Mouse (Mus musculus) C2C12 (cell line): Measurements from ENCODE around the gene Bzw1. TPM values are rescaled to one million over a fixed set of nuclear protein-coding genes. Genes with fewer than 3 reads are reported as not detected.

ENCODE experiments used
- H3K27me3 ChIP-seq: one replicate; pipeline ENCODE4 v1.6.1; 2011; ENCODE audit not compliant: control insufficient read depth, insufficient read depth, insufficient read length
- H3K36me3 ChIP-seq: one replicate; pipeline ENCODE4 v1.6.1; 2011; ENCODE audit not compliant: control insufficient read depth, insufficient read depth
- H3K4me3 ChIP-seq: one replicate; pipeline ENCODE4 v1.5.1; 2011; ENCODE audit warnings: mild to moderate bottlenecking, control low read depth; ENCODE audit not compliant: poor library complexity, insufficient read depth, severe bottlenecking
- H3K79me2 ChIP-seq: one replicate; pipeline ENCODE4 v1.6.1; 2011; ENCODE audit not compliant: control insufficient read depth, insufficient read depth
- H3K79me3 ChIP-seq: one replicate; pipeline ENCODE4 v1.6.1; 2011; ENCODE audit warnings: low read depth, control low read depth
- H3ac ChIP-seq: one replicate; pipeline ENCODE3; 2011; ENCODE audit warnings: low read depth; ENCODE audit not compliant: control insufficient read depth, insufficient read length
- CEBPB ChIP-seq: IDR thresholded peaks from one replicate; pipeline ENCODE4 v1.6.1; 2011; ENCODE audit warnings: low read depth, mild to moderate bottlenecking, control low read depth, moderate library complexity
- CTCF ChIP-seq: IDR thresholded peaks from one replicate; pipeline ENCODE4 v1.5.1; 2011; ENCODE audit not compliant: control insufficient read depth, insufficient read depth, insufficient read length
- FOSL1 ChIP-seq: IDR thresholded peaks from one replicate; pipeline ENCODE4 v1.8.0; 2011; ENCODE audit warnings: mild to moderate bottlenecking, low read length; ENCODE audit not compliant: poor library complexity, insufficient read depth, severe bottlenecking
- MAX ChIP-seq: IDR thresholded peaks from one replicate; pipeline ENCODE4 v1.6.1; 2011; ENCODE audit warnings: mild to moderate bottlenecking, control low read depth
- MYOD1 ChIP-seq: IDR thresholded peaks from one replicate; pipeline ENCODE4 v1.6.1; 2011; ENCODE audit warnings: low read depth; ENCODE audit not compliant: control insufficient read depth, insufficient read length
- MYOG ChIP-seq: IDR thresholded peaks from one replicate; pipeline ENCODE4 v1.6.1; 2011; ENCODE audit not compliant: control insufficient read depth, insufficient read length; ENCODE audit errors: extremely low read depth
- USF1 ChIP-seq: IDR thresholded peaks from one replicate; pipeline ENCODE4 v1.6.1; 2011; ENCODE audit warnings: low read depth, mild to moderate bottlenecking, control low read depth, moderate library complexity
- polyA plus RNA-seq: library from polyadenylated mRNA; unstranded; fragments of >200 nt; fragmentation: generic; extraction: Trizol; gene quantifications from one replicate; pipeline ENCODE4 v1.2.1, GENCODE M21; 2012; ENCODE audit warnings: missing spikeins

Bzw1 gene
- polyA plus RNA-seq, 1 experiment = 79.2 TPM

- Histone ChIP-seq H3K27me3 (no peaks in the 10 kb centered on the region), H3K36me3 (no peaks in the 10 kb centered on the region), H3K79me2 (no peaks in the 10 kb centered on the region), H3K79me3 (no peaks in the 10 kb centered on the region), H3ac (no peak overlapping the region), H3K4me3 (no peak overlapping the region)
- TF ChIP-seq FOSL1 (no peak), CTCF (no peak), MAX (no peak), USF1 (no peak), MYOD1 (no peak), MYOG (no peak), CEBPB (no peak)
These were observed 39.3 kb upstream of the Bzw1 start for GRCm38 (mm10) chr1:58353238-58353893.

- Histone ChIP-seq H3K36me3 (no peaks in the 10 kb centered on the region), H3K4me3 (no peak overlapping the region)
- TF ChIP-seq USF1 = no peak
- peak; percentile 83 for TF ChIP-seq FOSL1
- TF ChIP-seq CTCF = no peak
- no peak for TF ChIP-seq CEBPB
- TF ChIP-seq MYOD1 = no peak
- no peak for TF ChIP-seq MYOG
- peak; percentile 97 for TF ChIP-seq MAX
These were observed 33.5 kb upstream of the Bzw1 start for GRCm38 (mm10) chr1:58358958-58359901.

GRCm38 (mm10) chr1:58362296-58362695 lies 30.4 kb upstream of the Bzw1 start:
- Histone ChIP-seq H3K27me3 (no peaks in the 10 kb centered on the region), H3K79me2 (no peaks in the 10 kb centered on the region), H3K4me3 (no peak overlapping the region), H3K79me3 (no peaks in the 10 kb centered on the region), H3K36me3 (no peaks in the 10 kb centered on the region), H3ac (no peak overlapping the region)
- TF ChIP-seq MYOG (no peak), MYOD1 (no peak), CTCF (no peak)

More at GRCm38 (mm10) chr1:58358958-58359901, 33.5 kb upstream of the Bzw1 start:
- H3K79me3 ChIP-seq = no peaks in the 10 kb centered on the region
- H3K27me3 ChIP-seq = no peaks in the 10 kb centered on the region
- H3ac ChIP-seq = peak overlapping the region; percentile 32
- H3K79me2 ChIP-seq = no peaks in the 10 kb centered on the region

- no peaks in the 10 kb centered on the region for H3K36me3 ChIP-seq
- H3K27me3 ChIP-seq = no peaks in the 10 kb centered on the region
- no peaks in the 10 kb centered on the region for H3K79me3 ChIP-seq
- no peak overlapping the region for H3ac ChIP-seq
- H3K4me3 ChIP-seq = no peak overlapping the region
- no peaks in the 10 kb centered on the region for H3K79me2 ChIP-seq
- TF ChIP-seq CEBPB = no peak
- no peak for TF ChIP-seq USF1
- no peak for TF ChIP-seq MAX
- no peak for TF ChIP-seq MYOG
- no peak for TF ChIP-seq FOSL1
- no peak for TF ChIP-seq CTCF
- no peak for TF ChIP-seq MYOD1
These were observed 28.1 kb upstream of the Bzw1 start for GRCm38 (mm10) chr1:58364551-58364950.

GRCm38 (mm10) chr1:58365829-58366228 lies 26.9 kb upstream of the Bzw1 start:
- no peak overlapping the region for H3ac ChIP-seq
- TF ChIP-seq CEBPB = no peak
- TF ChIP-seq MAX = no peak
- no peak for TF ChIP-seq CTCF
- TF ChIP-seq USF1 = no peak
- no peak for TF ChIP-seq MYOG
- no peak for TF ChIP-seq FOSL1
- no peak for TF ChIP-seq MYOD1

More at GRCm38 (mm10) chr1:58365829-58366228, 26.9 kb upstream of the Bzw1 start:
- Histone ChIP-seq H3K36me3 (no peaks in the 10 kb centered on the region), H3K4me3 (no peak overlapping the region), H3K79me3 (no peaks in the 10 kb centered on the region), H3K27me3 (no peaks in the 10 kb centered on the region), H3K79me2 (no peaks in the 10 kb centered on the region)
